Mouse (Mus musculus): ENCODE results near the gene Sh2b2.

Gene Sh2b2

DNA sequence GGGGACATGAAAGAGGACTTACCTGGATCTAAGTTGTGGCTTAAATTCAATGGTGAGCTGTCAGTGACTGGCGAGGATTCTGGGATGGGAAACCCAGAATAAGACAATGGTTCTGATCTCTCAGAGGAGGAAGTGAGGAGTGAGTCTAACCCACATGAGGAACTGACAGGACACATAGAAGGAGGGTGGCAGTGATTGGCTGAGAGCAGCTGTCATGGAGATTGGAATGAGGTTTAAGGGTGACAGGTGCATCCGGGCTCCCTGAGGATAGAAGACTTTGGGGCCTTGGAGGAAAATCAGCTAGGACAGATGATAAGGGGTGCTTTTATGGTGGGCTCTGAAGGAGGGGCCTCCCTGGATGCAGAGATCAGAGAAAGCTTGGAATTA is at the start of gene Sh2b2:
Gene Sh2b2 (minus strand): TSS at position 105 of the 387 bp plus-strand sequence.
- DNase-seq (ENCODE audit: low read depth): peak; percentile 29

DNA sequence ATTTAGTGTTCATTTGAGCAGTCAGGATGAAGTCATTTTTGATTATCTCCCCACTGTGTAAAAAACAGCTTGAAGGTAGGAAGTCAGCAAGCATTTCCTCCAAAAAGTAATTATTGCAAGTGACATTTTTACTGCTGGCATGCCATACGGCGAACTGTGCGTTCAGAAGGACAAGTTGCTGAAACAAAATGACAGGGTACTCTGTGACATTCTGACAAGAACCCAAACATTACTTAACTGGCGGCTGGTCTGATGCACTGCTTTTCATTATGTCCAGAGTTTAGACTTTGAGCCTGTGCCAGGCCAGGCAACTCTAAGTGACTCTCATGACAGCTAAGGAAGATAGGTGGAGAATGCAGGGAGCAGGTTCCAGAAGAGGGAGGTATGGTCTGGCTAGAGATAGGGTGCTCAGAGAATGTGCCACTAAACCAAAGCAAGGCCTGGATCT is 46.6 kb upstream of the Sh2b2 start:
- no peak for DNase-seq (ENCODE audit: low read depth)

DNA sequence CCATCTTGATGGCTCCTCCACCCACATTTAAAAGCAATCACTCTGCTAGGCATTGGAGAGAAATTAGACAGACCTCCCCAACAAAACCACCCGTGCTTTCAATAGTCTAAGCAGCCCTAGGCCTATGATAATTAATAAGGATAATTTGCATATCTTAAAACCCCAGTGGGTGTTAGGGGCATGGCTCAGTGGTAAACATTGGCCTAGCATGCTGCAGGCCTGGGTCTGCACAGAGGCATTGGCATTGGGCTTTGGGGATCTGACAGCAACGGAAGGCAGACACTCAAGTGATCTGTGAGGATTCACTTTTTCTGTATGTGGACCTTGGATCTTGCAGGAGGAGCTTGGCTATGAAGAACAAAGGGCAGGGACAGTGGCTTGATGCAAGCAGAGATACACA is 46.0 kb upstream of the Sh2b2 start:
- DNase-seq (ENCODE audit: low read depth): no peak

DNA sequence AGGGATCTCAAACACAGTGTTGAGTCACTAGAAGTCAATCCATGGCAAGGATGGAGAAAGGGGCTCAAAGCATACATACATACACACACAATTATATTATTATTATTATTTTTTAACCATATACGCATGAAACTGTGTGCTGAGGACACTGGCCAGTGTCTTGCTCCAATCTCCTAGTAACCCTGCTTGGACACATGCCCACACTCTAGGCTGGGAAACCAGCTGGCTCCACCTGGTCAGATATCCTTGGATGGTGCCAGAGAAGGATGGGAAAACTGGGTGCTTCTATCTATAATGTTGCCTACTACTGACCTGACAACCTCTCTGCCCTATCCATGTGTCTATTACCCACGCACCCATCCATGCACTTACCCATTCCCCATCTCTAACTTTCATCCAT is 45.2 kb upstream of the Sh2b2 start:
- DNase-seq (ENCODE audit: low read depth): no peak

DNA sequence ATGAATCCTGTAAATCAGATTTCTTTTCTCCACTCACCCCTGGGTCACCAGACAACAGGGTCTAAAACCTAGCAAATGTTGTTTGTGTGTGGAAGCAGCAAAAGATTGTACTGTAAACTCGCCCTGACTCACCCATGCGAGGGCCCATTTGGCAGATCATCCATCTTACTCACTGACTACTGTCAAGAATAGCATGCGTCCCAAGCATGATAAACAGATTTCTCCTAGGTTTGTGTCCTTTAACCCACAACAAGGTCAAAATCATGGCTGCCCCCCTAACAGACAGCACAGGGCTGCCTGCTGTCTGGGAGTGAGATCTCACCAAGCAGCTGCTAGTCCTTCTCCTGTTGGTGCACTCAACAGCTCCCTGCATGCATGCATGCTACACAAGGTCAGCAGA is 43.4 kb upstream of the Sh2b2 start:
- no peak for DNase-seq (ENCODE audit: low read depth)

DNA sequence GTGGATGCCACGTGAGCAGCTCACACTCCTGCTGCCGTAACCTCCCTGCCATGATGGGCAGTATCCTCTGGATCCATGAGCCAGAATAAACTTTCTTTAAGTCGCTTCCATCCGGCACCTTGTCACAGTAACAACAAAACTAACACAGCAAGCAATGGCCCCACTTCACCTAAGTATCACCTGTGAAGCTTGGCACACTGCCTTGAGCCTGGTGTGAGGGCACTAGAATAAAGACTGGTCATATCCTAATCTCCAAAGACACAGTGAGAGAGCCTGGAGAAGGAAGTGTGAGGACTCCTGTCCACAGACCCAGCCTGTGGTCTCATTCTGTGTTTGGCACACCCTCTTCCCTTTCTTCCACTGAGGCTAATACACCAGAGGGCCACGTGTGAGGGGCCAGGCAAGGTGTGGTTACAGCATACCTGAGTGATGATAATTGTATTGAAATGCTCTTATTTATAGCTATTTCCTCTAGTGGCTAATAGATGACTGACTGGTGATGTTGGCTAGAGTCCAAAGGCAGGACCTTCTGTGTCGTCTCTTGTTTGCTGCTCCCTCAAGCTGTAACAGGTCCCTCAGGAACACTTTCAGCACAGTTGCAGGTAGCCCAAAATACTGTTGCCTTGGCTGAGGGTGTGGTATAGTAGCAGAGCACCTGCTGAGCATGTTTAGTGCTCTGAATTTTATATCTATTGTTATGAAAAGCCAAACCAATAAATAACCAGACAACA is 42.2 kb upstream of the Sh2b2 start:
- no peak for DNase-seq (ENCODE audit: low read depth)

DNA sequence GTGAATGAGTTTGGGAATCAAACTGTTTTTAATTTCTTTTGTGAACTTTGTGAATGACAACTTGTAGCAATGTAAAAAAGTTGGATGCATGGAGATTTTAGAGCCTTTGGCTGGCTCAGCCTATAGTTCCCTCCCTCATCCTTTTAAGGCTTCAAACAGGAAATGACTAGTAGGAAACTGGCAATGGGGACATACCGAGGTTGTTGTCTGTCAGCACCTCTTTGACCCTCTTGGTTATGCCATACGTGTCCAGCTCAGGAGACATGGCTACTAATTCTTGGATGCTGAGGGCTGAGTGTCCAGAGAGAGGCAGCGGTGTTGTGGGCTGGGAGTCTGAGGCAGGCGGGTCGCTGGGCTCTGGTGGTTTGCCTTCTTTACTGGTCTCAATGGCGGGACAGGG is 40.2 kb upstream of the Sh2b2 start:
- no peak for DNase-seq (ENCODE audit: low read depth)

DNA sequence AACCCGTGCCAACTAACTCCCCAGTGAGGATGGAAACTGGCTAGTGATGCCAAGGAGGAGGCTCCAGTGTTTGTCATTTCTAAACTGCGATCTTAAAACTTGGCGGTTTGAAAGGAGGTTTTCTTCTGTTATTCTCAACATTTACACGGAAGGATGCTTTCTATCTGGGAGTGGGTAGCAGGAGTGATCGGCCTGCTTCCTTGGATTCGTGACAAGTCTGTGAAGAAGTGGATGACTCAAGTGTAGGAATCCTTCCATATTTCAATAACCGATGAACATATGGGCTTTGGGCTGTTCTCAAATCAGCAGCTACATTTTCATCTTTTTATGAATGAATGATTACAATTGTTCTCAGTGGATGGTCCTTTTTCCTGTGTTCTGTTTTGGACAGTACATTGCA is 38.8 kb upstream of the Sh2b2 start:
- no peak for DNase-seq (ENCODE audit: low read depth)

DNA sequence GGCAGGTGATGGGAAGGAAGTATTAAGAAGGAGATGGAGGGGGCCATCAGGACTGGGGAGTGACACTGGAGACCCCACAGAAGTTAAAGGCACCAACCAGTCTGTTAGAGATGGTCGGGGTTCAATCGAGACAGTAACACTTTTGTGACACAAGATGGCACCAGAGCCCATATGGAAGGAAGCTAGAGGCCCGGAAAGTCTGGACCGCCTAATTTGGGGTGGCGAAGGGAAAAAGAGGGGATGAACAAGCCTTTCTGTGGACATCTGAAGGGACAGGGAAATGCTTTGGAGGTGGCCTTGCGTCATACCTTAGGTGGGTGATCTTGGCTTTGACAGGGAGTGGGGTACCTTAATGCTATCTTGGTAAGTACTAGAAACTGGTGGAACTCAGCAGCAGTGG is 35.0 kb upstream of the Sh2b2 start:
- DNase-seq (ENCODE audit: low read depth): no peak

DNA sequence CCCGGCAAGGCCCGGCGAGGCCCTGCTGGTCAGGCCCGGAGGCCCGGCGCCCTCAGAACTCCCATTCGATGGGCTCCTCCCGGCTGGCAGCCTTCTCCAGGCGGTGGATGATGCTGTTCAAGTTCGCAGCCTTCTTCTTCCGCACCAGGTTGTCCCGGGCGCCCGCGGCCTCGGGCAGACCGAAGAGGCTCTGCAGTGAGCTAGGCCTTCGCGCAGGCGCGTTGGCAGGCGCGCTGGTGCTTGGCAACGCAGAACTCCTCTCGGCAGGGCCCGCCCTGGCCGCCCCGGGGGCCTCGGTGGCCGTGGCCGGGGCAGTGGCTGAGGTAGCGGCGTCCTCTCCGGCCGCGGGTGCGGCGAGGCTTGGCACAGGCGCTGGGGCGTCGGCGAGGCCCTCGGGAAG is 28.4 kb upstream of the Sh2b2 start:
- no peak for DNase-seq (ENCODE audit: low read depth)

DNA sequence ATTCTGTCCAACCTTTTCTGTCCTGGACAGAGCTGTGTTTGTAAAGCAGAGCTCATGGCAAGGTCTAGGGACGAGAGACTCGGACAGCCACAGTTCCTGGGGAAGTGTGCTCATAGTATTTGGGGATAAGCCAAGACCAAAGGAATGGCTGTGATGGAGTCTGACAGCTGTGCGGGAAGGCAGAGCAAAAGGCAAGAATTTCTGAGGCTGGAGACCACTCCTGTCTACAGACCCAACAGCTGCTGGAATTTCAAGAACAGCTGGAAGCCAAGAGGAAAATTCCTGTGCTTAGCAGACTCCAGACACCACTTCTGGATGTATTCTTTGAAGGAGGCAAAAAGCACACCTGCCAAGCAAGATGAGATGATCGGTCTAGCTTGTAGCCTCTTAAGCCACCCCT is 23.6 kb upstream of the Sh2b2 start:
- no peak for DNase-seq (ENCODE audit: low read depth)

DNA sequence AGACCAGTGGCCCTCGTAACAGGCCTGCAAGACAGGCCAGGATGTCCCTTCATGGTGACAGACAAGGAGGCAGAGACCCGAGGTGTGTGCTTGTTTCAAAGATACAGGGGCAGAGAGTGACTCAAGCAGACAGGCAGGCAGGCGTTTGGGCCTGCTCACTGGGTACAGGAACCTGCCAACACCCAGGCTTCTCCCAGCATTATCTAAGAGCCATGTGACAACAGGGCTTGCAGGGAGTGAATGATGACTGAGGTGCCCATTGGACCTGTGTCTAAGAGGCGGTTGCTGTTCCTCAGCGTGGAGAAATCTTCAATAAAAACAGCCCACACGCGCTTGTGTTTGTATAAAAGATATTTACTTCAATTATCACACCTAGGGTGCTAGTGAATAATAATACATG is 19.7 kb upstream of the Sh2b2 start:
- DNase-seq (ENCODE audit: low read depth): no peak

DNA sequence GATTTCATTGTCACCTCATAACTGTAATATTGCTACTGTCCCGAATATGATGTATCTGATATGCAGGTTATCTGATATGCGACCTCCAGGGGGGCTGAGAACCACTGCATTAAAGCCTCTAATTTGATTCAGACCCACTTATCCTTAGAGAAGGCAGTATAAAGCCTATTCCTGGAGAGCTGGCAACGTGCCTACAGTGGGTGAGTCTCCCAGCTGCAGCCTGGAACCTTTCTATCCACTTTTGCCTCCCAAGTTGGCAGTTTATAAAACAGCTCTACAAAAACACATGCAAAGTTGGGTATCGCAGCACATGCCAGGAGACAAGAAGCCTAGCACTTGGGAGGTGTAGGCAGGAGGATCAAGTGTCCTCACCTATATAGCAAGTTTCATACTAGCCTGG is 17.0 kb upstream of the Sh2b2 start:
- DNase-seq (ENCODE audit: low read depth): no peak

DNA sequence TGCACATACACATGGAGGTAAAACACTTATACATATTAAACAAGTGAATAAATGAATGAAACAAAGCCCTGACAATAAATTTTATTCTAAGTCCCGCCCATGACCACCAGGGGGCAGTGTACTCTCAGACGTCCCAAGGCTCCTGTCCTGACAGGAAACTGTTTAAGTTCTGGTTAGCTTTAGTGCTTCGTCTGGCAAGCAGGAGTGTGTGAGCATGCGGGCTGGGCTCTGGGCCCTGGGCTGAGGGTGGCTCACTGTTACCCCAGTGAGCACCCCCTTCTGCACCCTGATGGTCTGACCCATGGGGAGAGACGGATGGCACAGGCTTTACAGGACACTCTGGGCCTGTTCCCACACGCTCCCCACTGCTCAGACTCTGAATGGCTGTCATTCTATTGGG is 12.6 kb upstream of the Sh2b2 start:
- peak; percentile 59 for DNase-seq (ENCODE audit: low read depth)

DNA sequence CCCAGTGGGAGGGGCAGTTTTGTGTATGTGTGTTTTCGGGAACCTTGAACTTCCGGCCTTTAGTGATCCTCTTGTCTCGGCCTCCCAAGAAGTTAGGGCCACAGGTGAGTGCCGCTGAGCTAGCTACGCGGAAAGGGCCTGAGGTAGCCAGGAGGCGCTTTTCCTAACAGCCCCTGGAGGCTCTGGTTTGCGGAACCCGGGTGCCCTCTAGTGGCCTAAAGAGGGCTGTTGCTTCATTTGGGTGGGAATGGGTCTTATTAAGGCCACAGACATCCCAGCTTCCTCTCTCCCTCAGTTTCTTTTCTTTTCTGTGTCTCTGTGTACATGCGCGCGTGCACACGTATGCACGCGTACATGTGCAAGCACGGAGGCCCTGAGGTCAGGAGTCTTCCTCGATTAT is 6.5 kb upstream of the Sh2b2 start:
- DNase-seq (ENCODE audit: low read depth): peak; percentile 81

DNA sequence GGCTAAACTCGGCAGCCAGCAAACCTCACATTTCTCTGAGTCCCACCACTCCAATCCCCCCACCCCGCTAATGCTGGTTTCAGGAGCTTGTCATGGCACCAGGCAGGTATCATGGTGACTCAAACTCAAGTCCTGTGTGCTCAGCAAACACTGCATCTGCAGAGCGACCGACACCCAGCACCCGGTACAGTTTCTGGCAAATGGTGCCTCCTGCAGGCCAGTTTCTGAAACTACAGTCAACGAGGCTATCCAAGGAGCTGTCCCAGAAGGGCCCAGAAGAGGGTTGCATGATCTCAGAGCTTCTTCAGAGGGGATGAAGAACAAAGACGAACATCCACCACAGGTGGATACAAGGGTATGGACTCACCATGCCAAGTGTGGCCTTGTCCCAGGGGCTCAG is 4.6 kb upstream of the Sh2b2 start:
- peak; percentile 42 for DNase-seq (ENCODE audit: low read depth)

DNA sequence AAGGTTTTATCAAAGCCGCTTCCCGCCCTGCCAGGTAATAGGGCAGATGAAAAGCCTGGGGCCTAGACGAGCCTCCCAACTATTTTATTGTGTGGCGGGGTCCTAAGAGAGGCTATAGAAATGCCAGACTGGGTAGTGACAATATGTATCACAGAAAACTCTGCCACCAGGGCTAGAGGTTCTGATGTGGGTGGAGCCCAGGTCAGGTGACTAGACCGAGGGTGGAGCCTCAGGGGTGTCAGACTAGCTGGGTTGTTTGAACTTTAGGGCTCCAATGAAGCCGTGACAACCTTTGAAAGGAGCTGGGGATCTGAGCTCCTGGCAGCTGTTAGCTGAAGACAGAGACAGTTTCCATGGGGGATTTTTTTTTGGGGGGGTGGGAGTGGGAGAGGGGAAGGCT is 2.1 kb upstream of the Sh2b2 start:
- DNase-seq (ENCODE audit: low read depth): peak; percentile 47

DNA sequence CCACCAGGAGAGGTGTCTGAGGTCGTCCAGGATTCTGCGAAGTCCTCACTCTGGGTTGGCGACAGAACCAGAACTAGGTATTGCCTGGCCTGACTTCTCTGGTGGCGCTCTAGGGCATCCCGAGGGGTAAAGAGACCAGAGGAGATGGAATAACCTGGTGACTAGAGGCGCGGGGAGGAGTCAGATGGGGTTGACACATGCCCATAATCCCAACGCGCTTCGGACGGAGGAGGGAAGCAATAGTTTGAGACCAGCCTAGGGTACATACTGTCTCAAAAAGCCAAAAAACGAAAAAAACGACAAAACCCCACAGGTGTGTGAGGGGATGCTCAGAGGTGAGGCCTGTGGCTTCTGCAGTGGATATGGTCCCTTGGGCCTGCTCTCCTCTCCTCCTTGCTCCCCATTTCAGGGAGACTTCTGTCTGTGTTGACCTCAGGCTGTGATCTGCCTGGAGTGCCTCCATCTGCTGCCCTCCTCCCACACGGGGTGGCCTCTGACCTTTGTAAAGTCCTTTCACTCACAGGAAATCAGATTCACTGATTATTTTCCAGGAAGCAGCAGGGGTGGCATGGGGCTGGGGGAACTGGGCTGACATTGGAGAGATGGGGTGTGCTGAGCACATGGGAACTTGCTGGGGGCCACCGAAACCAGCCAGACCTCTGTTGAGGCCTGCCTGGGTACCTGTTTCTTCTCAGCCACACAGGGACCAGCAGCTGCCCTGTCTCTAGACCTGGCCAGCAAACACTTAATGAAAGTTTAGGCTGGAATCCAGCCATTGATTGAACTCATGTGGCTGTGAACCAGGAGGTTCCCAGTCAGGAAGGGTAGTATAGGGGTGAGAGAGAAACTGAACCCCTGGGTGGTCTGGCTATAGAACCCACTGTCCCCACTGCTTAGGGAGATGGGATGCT is 560 bp downstream of the Sh2b2 start:
- no peak for DNase-seq (ENCODE audit: low read depth)

DNA sequence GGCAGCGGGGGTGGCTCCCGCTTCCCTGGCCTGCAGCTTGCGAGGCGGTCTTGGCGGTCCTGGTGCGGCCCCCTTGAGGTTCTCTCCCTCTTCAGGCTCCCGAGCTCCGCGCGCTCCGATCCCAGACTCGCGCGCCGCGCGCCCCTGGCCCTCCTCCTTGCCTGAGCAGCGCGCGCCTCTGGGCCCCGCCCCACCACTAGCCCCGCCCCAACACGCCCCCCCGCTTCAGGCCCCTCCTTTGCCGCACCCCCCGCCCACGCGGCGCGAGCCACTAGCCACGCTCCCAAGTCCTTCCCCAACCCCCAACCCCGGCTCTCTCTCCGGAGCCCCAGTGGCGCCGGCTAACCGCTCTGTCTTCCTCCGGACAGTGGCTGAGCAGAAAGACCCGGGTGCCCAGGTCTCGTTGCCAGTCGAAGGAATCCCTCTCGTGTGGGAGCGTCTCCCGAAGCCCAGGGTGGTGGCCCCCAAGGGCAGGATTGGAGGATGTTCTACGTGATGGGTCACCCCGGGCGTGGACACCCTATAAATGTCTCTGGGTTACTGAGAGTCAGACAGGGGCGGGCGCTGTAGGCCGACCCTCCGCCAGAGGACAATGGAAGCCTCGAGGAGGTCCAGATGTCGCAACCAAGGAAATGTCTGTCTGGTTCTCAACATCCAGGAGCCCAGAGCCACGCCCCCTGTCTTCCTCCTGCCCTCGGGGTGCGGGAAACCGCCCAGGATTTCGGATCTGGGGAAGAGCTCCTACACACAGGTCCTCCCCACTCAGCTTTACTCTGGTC is 1.4 kb downstream of the Sh2b2 start:
- DNase-seq (ENCODE audit: low read depth): peak; percentile 44

DNA sequence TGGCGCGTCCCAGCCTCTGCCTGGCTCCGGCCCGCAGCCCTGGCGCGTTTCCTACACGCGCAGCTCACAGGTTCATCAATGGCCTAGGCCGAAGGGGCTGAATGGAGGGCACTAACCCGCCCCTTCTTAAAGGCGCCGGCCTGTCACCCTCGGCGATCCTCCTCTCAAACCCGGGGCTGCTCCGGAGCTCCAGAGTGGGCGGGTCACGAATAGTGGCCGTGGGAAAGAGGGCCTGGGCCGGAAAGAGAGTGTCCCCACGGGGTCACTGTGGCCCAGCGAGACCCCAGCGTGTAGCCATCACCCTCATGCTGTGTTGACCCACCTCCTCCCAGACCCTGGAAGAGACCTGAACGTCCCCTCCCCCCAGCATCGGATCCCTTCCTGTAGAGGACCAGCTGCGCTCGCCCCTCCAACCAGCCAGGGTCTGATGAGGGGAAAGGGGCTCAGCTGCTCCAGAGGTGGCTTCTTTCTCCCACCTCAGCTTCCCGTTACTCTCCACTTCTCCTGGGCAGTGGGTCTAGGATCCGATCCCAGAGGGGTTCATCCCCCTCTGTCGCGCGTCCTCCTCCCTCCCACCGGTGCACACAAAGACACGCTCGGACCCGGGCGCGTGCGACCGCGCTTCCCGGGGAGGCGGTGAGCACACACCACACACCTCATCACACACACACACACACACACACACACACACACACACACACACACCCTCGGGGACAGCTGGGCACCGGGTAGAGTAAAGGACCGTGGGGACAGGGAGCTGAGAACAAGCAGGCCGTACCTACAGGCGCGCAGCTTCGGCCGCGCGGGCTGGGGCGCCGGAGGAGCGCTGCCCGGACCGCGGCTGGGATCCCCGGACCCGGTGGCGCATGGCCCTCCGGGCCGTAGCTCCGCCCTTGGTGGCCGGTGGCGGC is 2.2 kb downstream of the Sh2b2 start:
- no peak for DNase-seq (ENCODE audit: low read depth)

DNA sequence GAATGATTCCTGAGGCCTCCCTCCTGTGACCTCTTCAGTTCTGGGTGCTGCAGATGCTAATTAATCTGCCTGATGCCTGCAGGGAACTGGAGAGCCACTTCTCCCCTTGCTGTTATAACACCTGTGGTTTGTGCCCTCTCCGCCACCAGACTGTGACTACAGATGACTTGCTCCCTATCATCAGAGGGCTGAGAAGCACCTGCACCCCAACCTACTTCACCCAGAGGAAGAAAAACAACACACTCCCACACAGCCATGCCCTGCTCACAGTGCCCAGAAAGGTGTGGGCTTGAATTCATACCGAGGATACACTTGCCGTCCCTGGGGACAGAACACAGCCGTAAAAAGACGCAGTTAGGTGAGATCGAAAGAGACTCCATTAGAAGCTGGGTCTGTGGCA is 5.2 kb downstream of the Sh2b2 start:
- DNase-seq (ENCODE audit: low read depth): no peak

DNA sequence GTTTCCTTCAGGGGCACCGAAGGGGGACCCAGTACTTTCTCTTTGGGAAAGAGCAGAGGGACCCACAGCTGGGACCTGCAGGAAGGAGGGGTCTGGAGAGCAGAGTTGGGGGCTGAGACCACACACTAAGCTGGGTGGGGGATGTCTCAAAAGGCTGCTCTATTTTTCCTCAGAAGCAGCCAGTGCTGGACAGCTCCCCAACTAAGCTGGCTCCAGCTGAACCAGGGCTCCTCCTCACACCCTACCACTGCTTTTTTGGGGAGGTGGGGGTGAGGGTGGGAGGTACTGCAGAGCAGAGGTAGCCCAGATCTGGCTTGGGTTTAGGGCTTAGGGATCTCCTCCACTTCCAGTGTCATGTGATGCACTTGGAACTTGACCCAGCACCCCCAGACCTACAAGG is 6.0 kb downstream of the Sh2b2 start:
- no peak for DNase-seq (ENCODE audit: low read depth)

Measured in c-Kit-positive CD71-negative TER-119-negative erythroid progenitor cells, embryonic 14.5 days (primary cell).